Mouse (Mus musculus) brain, embryonic 14.5 days (tissue): ENCODE results near the gene Epb41l2.

ENCODE experiments used
- CTCF ChIP-seq: fragments of 200-500 bp; IDR thresholded peaks from 2 replicates; pipeline ENCODE4 v1.5.1; 2012; ENCODE audit warnings: inconsistent platforms, mild to moderate bottlenecking, moderate library complexity, borderline replicate concordance; ENCODE audit not compliant: insufficient read depth, insufficient read length; ENCODE audit errors: extremely low read depth
- POLR2A ChIP-seq: fragments of 200-500 bp; IDR thresholded peaks from 2 replicates; pipeline ENCODE4 v1.6.1; 2012; ENCODE audit warnings: mild to moderate bottlenecking, inconsistent platforms, borderline replicate concordance; ENCODE audit not compliant: poor library complexity, insufficient read depth, insufficient read length, severe bottlenecking; ENCODE audit errors: extremely low read depth

DNA sequence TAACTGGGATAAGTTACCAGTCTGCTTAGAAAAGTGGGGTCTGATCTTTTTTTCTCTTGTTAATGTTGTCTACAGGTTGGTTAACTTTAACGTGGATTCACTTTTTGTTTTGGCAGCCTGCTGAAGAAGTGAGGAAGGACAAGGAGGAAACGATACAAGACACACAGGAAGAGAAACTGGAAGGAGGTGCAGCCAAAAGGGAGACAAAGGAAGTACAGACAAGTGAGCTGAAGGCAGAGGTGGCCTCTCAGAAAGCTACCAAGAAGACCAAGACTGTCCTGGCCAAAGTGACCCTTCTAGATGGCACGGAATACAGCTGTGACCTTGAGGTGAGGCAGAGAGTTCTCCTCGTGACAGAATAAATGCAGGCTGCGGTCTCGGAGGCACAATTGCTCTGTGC is 84.0 kb downstream of the Epb41l2 start:
- TF ChIP-seq POLR2A (no peak), CTCF (no peak)
